ENCODE assay signal across 8 mouse cellular contexts in the genomic region with DNA sequence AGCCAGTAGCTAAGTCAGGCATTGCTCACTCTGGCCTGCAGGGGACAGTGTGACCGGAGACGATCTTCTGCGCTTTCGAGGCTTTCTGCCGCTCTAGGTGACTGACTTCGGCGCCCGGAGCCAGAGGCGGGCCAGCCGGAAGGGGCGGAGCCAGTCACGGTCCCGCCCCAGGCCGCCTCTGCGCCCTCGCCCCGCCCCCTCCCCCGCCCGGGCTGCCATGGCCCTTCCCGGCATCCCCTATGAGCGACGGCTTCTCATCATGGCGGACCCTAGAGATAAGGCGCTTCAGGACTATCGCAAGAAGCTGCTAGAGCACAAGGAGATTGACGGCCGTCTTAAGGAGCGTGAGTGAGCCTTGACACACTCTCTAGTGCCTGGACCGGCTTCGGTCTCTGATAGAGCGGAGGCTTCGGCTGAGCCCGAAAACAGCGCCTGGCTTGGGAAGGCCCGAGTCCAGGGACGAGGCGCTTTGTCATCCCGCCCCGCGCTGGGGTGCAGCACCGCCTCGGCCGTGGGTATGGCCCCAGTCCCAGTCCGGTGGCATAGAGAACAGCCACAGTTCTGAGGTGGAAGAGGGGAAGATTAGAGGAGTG. TPM values are rescaled to one million over a fixed set of nuclear protein-coding genes. Genes with fewer than 3 reads are reported as not detected.
DNase-seq lines count a peak whose midpoint lies in the region; ATAC-seq and TF ChIP-seq lines count a peak whose summit lies in the region.

Gene Psmc6 (plus strand): TSS at position 200 of the 593 bp plus-strand sequence.

- ATAC-seq in frontal cortex, adult (ENCODE audit: low TSS enrichment) = peak; percentile 97
- ATAC-seq in lung, postnatal 0 days = peak; percentile 96

- peak; percentile 80 for DNase-seq in MEL-GATA-1-ER (ENCODE audit: extremely low read depth, low read depth)
- DNase-seq in cerebellum, adult 8-10 months = peak; percentile 88
- DNase-seq in hindbrain, embryonic 10.5 days (ENCODE audit: low spot score) = peak; percentile 92
- peak; percentile 93 for DNase-seq in layer of hippocampus, adult 9-11 months
- DNase-seq in lung, postnatal 0 days (ENCODE audit: low spot score) = peak; percentile 98
- DNase-seq in ovary, postnatal 14 days (ENCODE audit: low spot score) = peak; percentile 79
- DNase-seq in thymus, postnatal 14 days = peak; percentile 91

- H3K27ac ChIP-seq in hindbrain, embryonic 10.5 days = peak within 1 kb of the TSS; percentile 96
- H3K27ac ChIP-seq in lung, postnatal 0 days (ENCODE audit: low read length) = peak within 1 kb of the TSS; percentile 81

- peak within 1 kb of the TSS; percentile 82 for H3K9ac ChIP-seq in lung, postnatal 0 days (replicated peaks; ENCODE audit: low read depth)

- no peak for TF ChIP-seq EP300 in lung, postnatal 0 days (IDR thresholded peaks at IDR 0.05)

- peaks cover 12% of the 10 kb centered on the region for H3K4me1 ChIP-seq in hindbrain, embryonic 10.5 days (replicated peaks)
- no peaks in the 10 kb centered on the region for H3K4me1 ChIP-seq in lung, postnatal 0 days (ENCODE audit: insufficient read depth, low read depth, low read length)

- no peaks in the 10 kb centered on the region for H3K9me3 ChIP-seq in hindbrain, embryonic 10.5 days
- no peaks in the 10 kb centered on the region for H3K9me3 ChIP-seq in lung, postnatal 0 days (ENCODE audit: low read length)

- peak within 1 kb of the TSS; percentile 93 for H3K4me3 ChIP-seq in hindbrain, embryonic 10.5 days
- peak within 1 kb of the TSS; percentile 71 for H3K4me3 ChIP-seq in lung, postnatal 0 days (ENCODE audit: low read depth, low read length)

- WGBS in hindbrain, embryonic 10.5 days = under 1% methylated on average over 44 of the region's 44 CpGs
- under 1% methylated on average over 42 of the region's 44 CpGs for WGBS in lung, postnatal 0 days

- peak within 1 kb of the TSS; percentile 61 for H3K4me2 ChIP-seq in lung, postnatal 0 days (replicated peaks; ENCODE audit: low read depth, low read length)

- TF ChIP-seq CTCF in lung, postnatal 0 days (IDR thresholded peaks at IDR 0.05) = peak; percentile 97

- peaks cover 38% of the 10 kb centered on the region for H3K36me3 ChIP-seq in hindbrain, embryonic 10.5 days
- H3K36me3 ChIP-seq in lung, postnatal 0 days (ENCODE audit: insufficient read depth, low read length) = peaks cover 5% of the 10 kb centered on the region; the same call in 1 of the 2 replicates

- H3K27me3 ChIP-seq in hindbrain, embryonic 10.5 days (ENCODE audit: insufficient read depth, poor library complexity, severe bottlenecking) = no peaks in the 10 kb centered on the region
- H3K27me3 ChIP-seq in lung, postnatal 0 days (replicated peaks; ENCODE audit: insufficient read depth, low read length) = no peaks in the 10 kb centered on the region

RNA-seq across cellular contexts. Expression of gene Psmc6, which starts in this region (rescaled TPM):
- 168 and 199 TPM in 2 replicates for polyA plus RNA-seq in hindbrain, embryonic 10.5 days (2016; fragmentation: Nextera tagmentation; extraction: Ambion mirVana)
- 82.1 and 94.4 TPM in 2 replicates for polyA plus RNA-seq in lung, postnatal 0 days (2015; fragmentation: Nextera tagmentation; extraction: Ambion mirVana)

Comparison
In these comparisons a context has a peak if more than half of its experiments do, and no peak if none do; other contexts are left out.
1. Peak in every context shown above with its lines: DNase-seq, ATAC-seq, H3K4me3 ChIP-seq and H3K27ac ChIP-seq.